Mouse (Mus musculus): ENCODE results near the gene Vmn1r221. TPM values are rescaled to one million over a fixed set of nuclear protein-coding genes. Genes with fewer than 3 reads are reported as not detected.
"Not testable (repeated sequence)": the region's sequence is repeated elsewhere in the genome, so short reads cannot be mapped to it uniquely, and the experiment has no call there.

The Vmn1r221 gene
- not detected in 2 replicates for total RNA-seq (2017)

DNA sequence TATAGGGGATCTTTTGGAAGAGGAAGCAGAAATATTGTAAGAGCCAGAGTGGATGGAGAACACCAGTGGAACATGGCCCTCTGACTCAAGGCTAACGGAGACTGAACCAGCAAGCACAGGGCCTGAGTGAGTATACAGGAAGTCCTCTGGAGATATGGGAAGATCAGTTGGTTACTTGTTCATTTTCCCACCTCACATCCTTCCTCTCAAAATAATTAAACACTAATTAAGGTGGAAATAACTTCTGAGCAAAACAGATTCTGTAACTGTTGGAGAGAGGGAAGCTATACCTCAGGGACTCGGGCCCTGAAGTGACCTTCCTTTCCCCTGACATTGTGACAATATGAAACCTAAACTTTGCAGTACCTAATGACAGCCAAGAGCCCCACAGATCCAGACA lies at the start of gene Vmn1r221:
Vmn1r221 (plus strand) TSS at position 301 of the 400 bp plus-strand sequence.
- ATAC-seq (replicated peaks in 1 of 2; ENCODE audit: insufficient read depth in 1 of 2, low FRiP score in 2 of 2, low TSS enrichment in 1 of 2, low read depth in 1 of 2, poor library complexity in 2 of 2, severe bottlenecking in 2 of 2) = not testable (repeated sequence)

GRCm38 (mm10) chr13:23166471-23166870 lies 47.5 kb upstream of the Vmn1r221 start:
- not testable (repeated sequence) for ATAC-seq (replicated peaks in 1 of 2; ENCODE audit: insufficient read depth in 1 of 2, low FRiP score in 2 of 2, low TSS enrichment in 1 of 2, low read depth in 1 of 2, poor library complexity in 2 of 2, severe bottlenecking in 2 of 2)

DNA sequence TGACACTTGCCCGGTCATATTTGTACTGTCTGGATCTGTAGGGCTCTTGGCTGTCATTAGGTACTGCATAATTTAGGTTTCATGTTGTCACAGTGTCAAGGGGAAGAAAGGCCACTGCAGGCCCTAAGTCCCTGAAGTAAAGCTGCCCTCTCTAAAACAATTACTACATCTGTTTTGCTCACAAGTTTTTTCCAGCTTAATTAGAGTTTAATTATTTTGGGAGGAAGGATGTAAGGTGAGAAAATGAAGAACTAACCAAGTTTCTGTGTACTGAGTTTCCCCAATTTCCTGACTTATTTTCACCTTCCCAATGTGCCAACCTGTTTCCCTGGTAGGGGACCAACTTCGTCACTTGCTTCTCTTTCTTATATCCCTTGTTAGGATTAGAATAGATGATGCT lies 26.1 kb upstream of the Vmn1r221 start, which contains the start of gene Vmn1r220:
Vmn1r220 (minus strand) TSS at position 101 of the 400 bp plus-strand sequence.
- ATAC-seq (replicated peaks in 1 of 2; ENCODE audit: insufficient read depth in 1 of 2, low FRiP score in 2 of 2, low TSS enrichment in 1 of 2, low read depth in 1 of 2, poor library complexity in 2 of 2, severe bottlenecking in 2 of 2) = no peak

GRCm38 (mm10) chr13:23203885-23204284 lies 10.0 kb upstream of the Vmn1r221 start:
- ATAC-seq (replicated peaks in 1 of 2; ENCODE audit: insufficient read depth in 1 of 2, low FRiP score in 2 of 2, low TSS enrichment in 1 of 2, low read depth in 1 of 2, poor library complexity in 2 of 2, severe bottlenecking in 2 of 2) = not testable (repeated sequence)

- not testable (repeated sequence) for ATAC-seq (replicated peaks in 1 of 2; ENCODE audit: insufficient read depth in 1 of 2, low FRiP score in 2 of 2, low TSS enrichment in 1 of 2, low read depth in 1 of 2, poor library complexity in 2 of 2, severe bottlenecking in 2 of 2)
Observed at GRCm38 (mm10) chr13:23235847-23236246, 21.9 kb downstream of the Vmn1r221 start, which contains the start of gene Vmn1r222. Vmn1r222 (minus strand) TSS chr13:23235947.

DNA sequence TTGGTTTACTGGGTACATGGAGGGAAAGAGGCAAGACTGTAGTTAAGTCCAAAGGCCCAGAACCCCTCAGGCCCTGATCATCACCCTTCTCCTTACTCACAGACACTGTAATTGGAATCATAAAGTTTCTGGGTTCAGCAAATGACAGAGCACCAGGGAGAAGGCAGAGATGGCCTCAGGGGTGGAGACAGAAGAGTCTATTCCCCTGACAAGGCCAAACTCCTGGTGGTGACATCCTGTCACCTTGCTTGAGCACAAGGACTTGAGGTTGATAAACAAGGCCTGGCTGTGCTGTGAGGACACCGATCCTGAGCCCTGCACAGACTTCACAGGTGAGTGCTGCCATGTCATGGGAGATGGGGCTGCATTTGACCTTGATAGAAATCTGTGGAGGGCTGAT lies 32.9 kb downstream of the Vmn1r221 start, which contains the start of gene Vmn1r223:
Vmn1r223 (plus strand) TSS at position 301 of the 400 bp plus-strand sequence.
- ATAC-seq (replicated peaks in 1 of 2; ENCODE audit: insufficient read depth in 1 of 2, low FRiP score in 2 of 2, low TSS enrichment in 1 of 2, low read depth in 1 of 2, poor library complexity in 2 of 2, severe bottlenecking in 2 of 2) = not testable (repeated sequence)

DNA sequence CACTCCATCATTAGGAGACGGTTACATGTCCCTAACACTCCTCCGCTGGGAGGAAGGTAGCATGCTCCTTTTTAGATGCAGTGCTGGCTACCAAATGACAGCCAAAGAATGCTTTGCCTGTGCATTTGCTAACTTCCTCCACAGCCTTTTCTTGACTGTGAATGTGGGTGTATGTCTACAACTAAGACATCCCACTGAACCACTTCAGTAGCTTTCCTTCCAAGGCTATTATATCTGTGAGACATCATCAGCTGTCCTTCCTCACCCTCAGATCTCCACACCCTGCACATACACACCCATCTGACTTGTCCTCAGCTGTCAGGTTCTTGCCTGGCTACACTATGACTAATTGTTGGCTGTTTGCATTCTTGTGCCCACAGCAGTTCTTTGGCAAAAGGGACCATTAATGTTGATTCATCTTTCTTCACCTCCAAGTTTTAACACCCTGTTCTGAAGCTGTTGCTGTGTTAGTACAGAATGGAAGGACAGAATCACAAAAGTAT lies 44.7 kb downstream of the Vmn1r221 start:
- no peak for ATAC-seq (replicated peaks in 1 of 2; ENCODE audit: insufficient read depth in 1 of 2, low FRiP score in 2 of 2, low TSS enrichment in 1 of 2, low read depth in 1 of 2, poor library complexity in 2 of 2, severe bottlenecking in 2 of 2)

DNA sequence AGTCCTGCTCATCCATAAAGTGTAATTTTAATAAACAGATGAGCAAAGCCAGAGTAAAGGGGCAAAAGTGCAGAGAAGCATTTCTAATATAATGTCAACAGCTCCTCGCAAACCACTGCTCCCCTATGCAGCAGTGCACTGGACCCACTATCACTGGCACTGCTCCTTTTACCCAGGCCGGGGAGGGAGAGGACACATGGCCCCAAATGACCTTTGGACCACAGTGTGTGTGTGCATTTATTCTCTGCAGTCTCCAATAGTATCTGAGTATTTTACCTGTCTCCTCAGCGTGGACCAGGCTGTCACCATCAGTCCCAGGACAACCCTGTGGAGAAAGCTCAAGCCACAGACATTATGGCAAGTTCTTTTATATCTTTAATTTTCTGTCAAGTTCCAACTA lies 54.7 kb downstream of the Vmn1r221 start:
- not testable (repeated sequence) for ATAC-seq (replicated peaks in 1 of 2; ENCODE audit: insufficient read depth in 1 of 2, low FRiP score in 2 of 2, low TSS enrichment in 1 of 2, low read depth in 1 of 2, poor library complexity in 2 of 2, severe bottlenecking in 2 of 2)

DNA sequence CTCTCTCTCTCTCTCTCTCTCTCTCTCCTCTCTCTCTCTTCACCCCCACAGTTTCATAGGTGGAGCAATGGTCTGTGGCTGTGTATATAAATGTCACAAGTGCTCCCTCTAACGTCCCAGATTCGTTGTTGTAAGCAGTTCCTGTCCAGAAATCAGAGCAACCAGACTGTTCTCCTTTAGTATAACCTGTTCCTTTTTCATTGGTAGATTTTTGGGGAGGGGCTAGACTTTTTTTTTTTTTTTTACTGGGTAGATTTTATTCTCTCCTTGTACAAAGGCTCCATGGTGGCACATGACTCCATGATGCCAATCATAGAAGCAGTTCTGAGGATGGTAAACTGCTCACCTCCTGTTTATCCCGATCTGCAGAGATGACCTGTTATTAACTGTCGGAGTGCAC lies 55.2 kb downstream of the Vmn1r221 start:
- ATAC-seq (replicated peaks in 1 of 2; ENCODE audit: insufficient read depth in 1 of 2, low FRiP score in 2 of 2, low TSS enrichment in 1 of 2, low read depth in 1 of 2, poor library complexity in 2 of 2, severe bottlenecking in 2 of 2) = not testable (repeated sequence)

- no peak for ATAC-seq (replicated peaks in 1 of 2; ENCODE audit: insufficient read depth in 1 of 2, low FRiP score in 2 of 2, low TSS enrichment in 1 of 2, low read depth in 1 of 2, poor library complexity in 2 of 2, severe bottlenecking in 2 of 2)
Observed at GRCm38 (mm10) chr13:23269681-23270080, 55.8 kb downstream of the Vmn1r221 start.

GRCm38 (mm10) chr13:23270321-23271101 lies 56.6 kb downstream of the Vmn1r221 start:
- no peak for ATAC-seq (replicated peaks in 1 of 2; ENCODE audit: insufficient read depth in 1 of 2, low FRiP score in 2 of 2, low TSS enrichment in 1 of 2, low read depth in 1 of 2, poor library complexity in 2 of 2, severe bottlenecking in 2 of 2)

Other genes starting within 250 kb of the Vmn1r221 start
- gene Vmn1r213, start 206.5 kb upstream of the Vmn1r221 start, total RNA-seq (2017) = not detected in 2 replicates
- not detected in 2 replicates for gene Vmn1r214, start 183.7 kb upstream of the Vmn1r221 start, total RNA-seq (2017)
- not detected in 2 replicates for gene Vmn1r215, start 146.1 kb upstream of the Vmn1r221 start, total RNA-seq (2017)
- not detected in 2 replicates for gene Vmn1r217, start 95.9 kb upstream of the Vmn1r221 start, total RNA-seq (2017)
- gene Vmn1r218, start 81.0 kb upstream of the Vmn1r221 start, total RNA-seq (2017) = not detected in 2 replicates
- gene Vmn1r219, start 54.8 kb upstream of the Vmn1r221 start, total RNA-seq (2017) = not detected in 2 replicates
- gene Vmn1r220, start 26.2 kb upstream of the Vmn1r221 start, total RNA-seq (2017) = not detected in 2 replicates
- not detected in 2 replicates for gene Vmn1r222, start 21.8 kb downstream of the Vmn1r221 start, total RNA-seq (2017)
- not detected in 2 replicates for gene Vmn1r223, start 33.0 kb downstream of the Vmn1r221 start, total RNA-seq (2017)
- gene Zfp322a, start 155.1 kb downstream of the Vmn1r221 start, total RNA-seq (2017) = 53.6 and 57.6 TPM in 2 replicates
- gene Abt1, start 209.7 kb downstream of the Vmn1r221 start, total RNA-seq (2017) = 12.5 and 18.7 TPM in 2 replicates